Mouse (Mus musculus): ENCODE measurements around the gene Slco2a1.

GRCm38 (mm10) chr9:102990306-102991133 is 2.0 kb downstream of the Slco2a1 start:
- peak; percentile 25 for TF ChIP-seq CTCF (conservative IDR thresholded peaks at IDR 0.05; ENCODE audit: low read length)
- no peak for TF ChIP-seq NANOG (IDR thresholded peaks at IDR 0.05; ENCODE audit: borderline replicate concordance, low read length)

Data from E14TG2a.4 (cell line).